Mouse (Mus musculus): ENCODE measurements around the gene Pknox2. TPM values are rescaled to one million over a fixed set of nuclear protein-coding genes. Genes with fewer than 3 reads are reported as not detected.

Pknox2 gene
- total RNA-seq, 1 experiment, result 1.8 TPM

DNA sequence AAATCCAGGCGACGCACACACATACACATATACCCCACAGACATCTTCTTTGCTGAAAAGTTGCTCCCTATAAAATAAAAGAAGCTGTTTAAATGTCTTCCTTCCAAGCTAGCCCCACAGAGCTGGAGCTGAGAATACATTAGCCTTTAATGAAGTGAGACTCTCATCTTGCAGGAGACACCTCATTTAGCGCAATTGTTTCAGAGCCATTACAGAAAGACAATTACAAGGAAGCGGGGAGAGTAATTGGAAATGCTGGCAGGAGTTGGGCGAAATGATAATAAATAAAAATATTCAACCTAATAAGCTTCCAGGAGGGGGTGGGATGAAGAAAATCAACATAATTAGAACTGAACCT, 79.8 kb downstream of the Pknox2 start:
- H3K9ac ChIP-seq (ENCODE audit: insufficient read depth, low read depth, low read length, poor library complexity, severe bottlenecking), result no peak overlapping the region
- no peaks in the 10 kb centered on the region for H3K36me3 ChIP-seq (ENCODE audit: control insufficient read depth, insufficient read depth, low read length, poor library complexity, severe bottlenecking)
- TF ChIP-seq CHD2 (IDR thresholded peaks at IDR 0.05; ENCODE audit: low read depth, low read length), result no peak
- no peak for TF ChIP-seq MAFK (IDR thresholded peaks at IDR 0.05; ENCODE audit: insufficient read depth, low read depth, low read length)
- no peak for TF ChIP-seq ZNF384 (IDR thresholded peaks at IDR 0.05; ENCODE audit: low read depth, low read length)
- TF ChIP-seq HCFC1 (IDR thresholded peaks at IDR 0.05; ENCODE audit: borderline replicate concordance, insufficient read depth, low read length), result no peak
- TF ChIP-seq ZC3H11A (IDR thresholded peaks at IDR 0.05; ENCODE audit: borderline replicate concordance, low read depth, low read length), result no peak
- no peak overlapping the region for H3K4me3 ChIP-seq (ENCODE audit: insufficient read depth in 1 of 2, low read depth in 1 of 2, low read length in 2 of 2, poor library complexity in 1 of 2, severe bottlenecking in 1 of 2)
- in situ Hi-C loops (cut with MboI; ENCODE audit: low sequenced_read_pairs in 2 of 2, unreplicated experiment in 2 of 2), result no loop called here
- H3K27ac ChIP-seq (ENCODE audit: insufficient read depth, low read depth, low read length, poor library complexity, severe bottlenecking), result no peak overlapping the region
- DNase-seq (ENCODE audit: low read depth, low spot score), result no peak
- no peaks in the 10 kb centered on the region for H3K9me3 ChIP-seq (ENCODE audit: control insufficient read depth, insufficient read depth, low read depth, low read length)
- H3K4me1 ChIP-seq (ENCODE audit: control insufficient read depth in 2 of 2, insufficient read depth in 2 of 2, low read length in 2 of 2, poor library complexity in 1 of 2), result peaks cover 0 to 4% of the 10 kb centered on the region in 2 experiments; a peak in 1 of 4 replicates

DNA sequence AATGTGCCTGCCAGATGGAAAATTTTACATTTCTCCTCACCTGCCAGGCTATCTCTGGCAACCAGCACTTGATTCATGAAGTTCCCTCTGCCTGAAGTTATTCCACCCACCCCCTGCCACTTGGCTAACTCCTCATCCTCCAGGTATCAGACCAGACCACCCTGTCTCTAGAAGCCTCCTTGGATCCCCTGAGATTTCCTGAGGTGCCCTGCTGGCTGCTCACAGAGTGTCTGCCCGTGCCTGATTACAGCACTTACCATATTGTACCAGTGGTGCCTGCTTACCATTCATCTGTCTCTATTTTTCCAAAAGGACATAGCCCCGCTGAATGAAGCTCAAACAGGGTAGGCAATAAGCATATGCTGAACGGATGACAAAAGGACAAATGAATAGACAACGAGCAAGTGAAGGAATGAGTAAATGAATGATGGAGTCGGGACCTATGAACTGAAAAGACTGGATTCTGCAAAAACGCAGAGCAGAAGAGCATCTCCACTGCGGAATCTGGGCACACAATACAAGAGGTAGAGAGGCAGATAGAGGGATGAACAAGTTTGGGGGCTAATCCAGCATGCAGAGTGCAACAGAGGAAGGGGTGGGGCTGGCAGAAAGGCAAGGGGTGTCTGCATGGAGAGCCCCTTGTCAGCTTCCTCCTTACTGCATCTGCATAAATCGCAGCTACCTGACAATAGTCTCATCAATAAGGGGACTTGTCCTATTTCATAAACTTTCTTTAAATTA, 80.3 kb downstream of the Pknox2 start:
- no peak overlapping the region for H3K4me3 ChIP-seq (ENCODE audit: insufficient read depth in 1 of 2, low read depth in 1 of 2, low read length in 2 of 2, poor library complexity in 1 of 2, severe bottlenecking in 1 of 2)
- TF ChIP-seq ZNF384 (IDR thresholded peaks at IDR 0.05; ENCODE audit: low read depth, low read length) (no peak), CHD2 (IDR thresholded peaks at IDR 0.05; ENCODE audit: low read depth, low read length) (no peak), ZC3H11A (IDR thresholded peaks at IDR 0.05; ENCODE audit: borderline replicate concordance, low read depth, low read length) (no peak), MAFK (IDR thresholded peaks at IDR 0.05; ENCODE audit: insufficient read depth, low read depth, low read length) (no peak), HCFC1 (IDR thresholded peaks at IDR 0.05; ENCODE audit: borderline replicate concordance, insufficient read depth, low read length) (no peak)
- DNase-seq (ENCODE audit: low read depth, low spot score), result no peak
- 0 out of 4 replicates have a peak, but pooled peaks cover 0 to 3% of the 10 kb centered on the region in 2 experiments for H3K4me1 ChIP-seq (ENCODE audit: control insufficient read depth in 2 of 2, insufficient read depth in 2 of 2, low read length in 2 of 2, poor library complexity in 1 of 2)
- no peak overlapping the region for H3K9ac ChIP-seq (ENCODE audit: insufficient read depth, low read depth, low read length, poor library complexity, severe bottlenecking)
- H3K27ac ChIP-seq (ENCODE audit: insufficient read depth, low read depth, low read length, poor library complexity, severe bottlenecking), result no peak overlapping the region
- no peaks in the 10 kb centered on the region for H3K9me3 ChIP-seq (ENCODE audit: control insufficient read depth, insufficient read depth, low read depth, low read length)
- no peaks in the 10 kb centered on the region for H3K36me3 ChIP-seq (ENCODE audit: control insufficient read depth, insufficient read depth, low read length, poor library complexity, severe bottlenecking)
- in situ Hi-C loops (cut with MboI; ENCODE audit: low sequenced_read_pairs in 2 of 2, unreplicated experiment in 2 of 2), result no loop called here

DNA sequence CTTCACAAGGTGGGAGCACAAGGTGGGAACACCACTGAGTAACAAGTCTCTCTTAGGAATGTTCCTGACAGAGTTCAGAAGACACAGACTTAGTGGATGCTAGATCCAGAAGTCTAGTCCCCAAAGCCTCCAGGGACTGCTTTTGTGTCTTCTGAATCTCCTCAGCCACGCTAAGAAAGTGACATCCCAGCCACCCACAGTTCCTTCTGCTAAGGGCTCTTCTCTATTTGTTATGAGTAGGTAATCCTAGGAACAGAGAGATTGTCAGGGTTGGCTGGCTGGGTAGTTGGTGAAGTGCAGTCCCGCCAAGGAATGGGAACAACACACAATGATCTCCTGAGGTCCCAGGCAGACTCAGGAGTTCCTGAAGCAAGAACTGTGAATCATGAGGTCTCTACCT, 85.6 kb downstream of the Pknox2 start:
- Histone ChIP-seq H3K4me1 (ENCODE audit: control insufficient read depth in 2 of 2, insufficient read depth in 2 of 2, low read length in 2 of 2, poor library complexity in 1 of 2) (peaks cover 0 to 3% of the 10 kb centered on the region in 2 experiments; a peak in 1 of 4 replicates), H3K9me3 (ENCODE audit: control insufficient read depth, insufficient read depth, low read depth, low read length) (no peaks in the 10 kb centered on the region), H3K9ac (ENCODE audit: insufficient read depth, low read depth, low read length, poor library complexity, severe bottlenecking) (no peak overlapping the region), H3K4me3 (ENCODE audit: insufficient read depth in 1 of 2, low read depth in 1 of 2, low read length in 2 of 2, poor library complexity in 1 of 2, severe bottlenecking in 1 of 2) (no peak overlapping the region), H3K27ac (ENCODE audit: insufficient read depth, low read depth, low read length, poor library complexity, severe bottlenecking) (no peak overlapping the region), H3K36me3 (ENCODE audit: control insufficient read depth, insufficient read depth, low read length, poor library complexity, severe bottlenecking) (no peaks in the 10 kb centered on the region)
- no peak for DNase-seq (ENCODE audit: low read depth, low spot score)
- TF ChIP-seq ZC3H11A (IDR thresholded peaks at IDR 0.05; ENCODE audit: borderline replicate concordance, low read depth, low read length), result no peak
- TF ChIP-seq HCFC1 (IDR thresholded peaks at IDR 0.05; ENCODE audit: borderline replicate concordance, insufficient read depth, low read length), result no peak
- TF ChIP-seq ZNF384 (IDR thresholded peaks at IDR 0.05; ENCODE audit: low read depth, low read length), result no peak
- no peak for TF ChIP-seq CHD2 (IDR thresholded peaks at IDR 0.05; ENCODE audit: low read depth, low read length)
- TF ChIP-seq MAFK (IDR thresholded peaks at IDR 0.05; ENCODE audit: insufficient read depth, low read depth, low read length), result no peak
- in situ Hi-C loops (cut with MboI; ENCODE audit: low sequenced_read_pairs in 2 of 2, unreplicated experiment in 2 of 2), result no loop called here

DNA sequence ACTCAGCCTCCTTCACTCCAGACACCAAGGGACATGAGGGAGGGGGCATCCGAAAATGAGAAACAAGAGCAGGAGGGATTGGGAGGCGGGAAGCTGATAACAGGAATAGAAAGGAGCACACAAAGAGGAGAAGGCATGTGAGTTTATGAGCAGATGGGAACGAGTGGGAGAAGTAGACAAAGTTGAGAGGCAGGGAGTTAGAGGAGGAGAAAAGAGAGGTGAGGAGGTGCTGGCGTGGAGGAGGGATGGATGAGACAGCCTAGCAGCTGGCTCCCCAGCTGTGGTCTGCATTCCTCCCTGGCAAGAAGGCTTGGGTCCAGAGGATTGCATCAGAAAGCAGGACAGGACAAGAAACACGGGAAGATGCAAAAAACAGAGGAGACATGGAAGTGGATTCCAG, 92.5 kb downstream of the Pknox2 start:
- no peak overlapping the region for H3K27ac ChIP-seq (ENCODE audit: insufficient read depth, low read depth, low read length, poor library complexity, severe bottlenecking)
- H3K4me3 ChIP-seq (ENCODE audit: insufficient read depth in 1 of 2, low read depth in 1 of 2, low read length in 2 of 2, poor library complexity in 1 of 2, severe bottlenecking in 1 of 2), result peak overlapping the region in 1 of 2 experiments; percentile 38; a peak in 3 of 4 replicates
- peaks cover 8 to 24% of the 10 kb centered on the region in 2 experiments; a peak in 3 of 4 replicates for H3K4me1 ChIP-seq (ENCODE audit: control insufficient read depth in 2 of 2, insufficient read depth in 2 of 2, low read length in 2 of 2, poor library complexity in 1 of 2)
- H3K9ac ChIP-seq (ENCODE audit: insufficient read depth, low read depth, low read length, poor library complexity, severe bottlenecking), result no peak overlapping the region; the same call in 1 of the 2 replicates
- H3K36me3 ChIP-seq (ENCODE audit: control insufficient read depth, insufficient read depth, low read length, poor library complexity, severe bottlenecking), result no peaks in the 10 kb centered on the region
- in situ Hi-C loops (cut with MboI; ENCODE audit: low sequenced_read_pairs in 2 of 2, unreplicated experiment in 2 of 2), result no loop called here
- no peaks in the 10 kb centered on the region for H3K9me3 ChIP-seq (ENCODE audit: control insufficient read depth, insufficient read depth, low read depth, low read length)
- DNase-seq (ENCODE audit: low read depth, low spot score), result no peak
- TF ChIP-seq HCFC1 (IDR thresholded peaks at IDR 0.05; ENCODE audit: borderline replicate concordance, insufficient read depth, low read length) (no peak), ZC3H11A (IDR thresholded peaks at IDR 0.05; ENCODE audit: borderline replicate concordance, low read depth, low read length) (no peak), CHD2 (IDR thresholded peaks at IDR 0.05; ENCODE audit: low read depth, low read length) (no peak), ZNF384 (IDR thresholded peaks at IDR 0.05; ENCODE audit: low read depth, low read length) (no peak), MAFK (IDR thresholded peaks at IDR 0.05; ENCODE audit: insufficient read depth, low read depth, low read length) (no peak)

All from ES-E14 (cell line).